Mouse (Mus musculus) C2C12 (cell line): ENCODE results near the gene Zbtb21. TPM values are rescaled to one million over a fixed set of nuclear protein-coding genes. Genes with fewer than 3 reads are reported as not detected.

Source experiments
- H3K27me3 ChIP-seq: one replicate; pipeline ENCODE4 v1.6.1; 2011; ENCODE audit not compliant: control insufficient read depth, insufficient read depth, insufficient read length
- H3K36me3 ChIP-seq: one replicate; pipeline ENCODE4 v1.6.1; 2011; ENCODE audit not compliant: control insufficient read depth, insufficient read depth
- H3K4me3 ChIP-seq: one replicate; pipeline ENCODE4 v1.5.1; 2011; ENCODE audit warnings: mild to moderate bottlenecking, control low read depth; ENCODE audit not compliant: poor library complexity, insufficient read depth, severe bottlenecking
- H3K79me2 ChIP-seq: one replicate; pipeline ENCODE4 v1.6.1; 2011; ENCODE audit not compliant: control insufficient read depth, insufficient read depth
- H3K79me3 ChIP-seq: one replicate; pipeline ENCODE4 v1.6.1; 2011; ENCODE audit warnings: low read depth, control low read depth
- H3ac ChIP-seq: one replicate; pipeline ENCODE3; 2011; ENCODE audit warnings: low read depth; ENCODE audit not compliant: control insufficient read depth, insufficient read length
- CEBPB ChIP-seq: IDR thresholded peaks from one replicate; pipeline ENCODE4 v1.6.1; 2011; ENCODE audit warnings: low read depth, mild to moderate bottlenecking, control low read depth, moderate library complexity
- CTCF ChIP-seq: IDR thresholded peaks from one replicate; pipeline ENCODE4 v1.5.1; 2011; ENCODE audit not compliant: control insufficient read depth, insufficient read depth, insufficient read length
- FOSL1 ChIP-seq: IDR thresholded peaks from one replicate; pipeline ENCODE4 v1.8.0; 2011; ENCODE audit warnings: mild to moderate bottlenecking, low read length; ENCODE audit not compliant: poor library complexity, insufficient read depth, severe bottlenecking
- MAX ChIP-seq: IDR thresholded peaks from one replicate; pipeline ENCODE4 v1.6.1; 2011; ENCODE audit warnings: mild to moderate bottlenecking, control low read depth
- MYOD1 ChIP-seq: IDR thresholded peaks from one replicate; pipeline ENCODE4 v1.6.1; 2011; ENCODE audit warnings: low read depth; ENCODE audit not compliant: control insufficient read depth, insufficient read length
- MYOG ChIP-seq: IDR thresholded peaks from one replicate; pipeline ENCODE4 v1.6.1; 2011; ENCODE audit not compliant: control insufficient read depth, insufficient read length; ENCODE audit errors: extremely low read depth
- USF1 ChIP-seq: IDR thresholded peaks from one replicate; pipeline ENCODE4 v1.6.1; 2011; ENCODE audit warnings: low read depth, mild to moderate bottlenecking, control low read depth, moderate library complexity
- polyA plus RNA-seq: library from polyadenylated mRNA; unstranded; fragments of >200 nt; fragmentation: generic; extraction: Trizol; gene quantifications from one replicate; pipeline ENCODE4 v1.2.1, GENCODE M21; 2012; ENCODE audit warnings: missing spikeins

Zbtb21 gene
- polyA plus RNA-seq, 1 experiment, result 11.5 TPM

DNA sequence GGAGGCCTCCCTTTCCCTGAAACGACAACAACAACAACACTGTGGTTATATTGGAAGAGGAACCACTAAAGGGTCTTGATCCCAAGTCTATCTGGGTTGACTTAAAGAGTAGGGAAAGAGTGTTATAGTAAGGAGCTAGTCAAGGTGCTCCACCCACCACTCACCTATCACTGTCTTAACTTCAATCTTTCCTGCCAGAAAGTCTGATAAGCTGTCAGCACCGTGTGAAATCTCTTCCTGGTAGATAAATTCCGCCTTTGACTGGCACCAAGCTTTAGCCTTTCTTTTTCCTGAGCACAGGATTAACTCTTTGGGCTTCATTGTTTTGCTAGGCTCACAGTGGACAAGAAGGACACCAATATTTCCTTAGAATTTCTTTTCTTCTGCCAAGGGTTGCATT is 58.4 kb downstream of the Zbtb21 start:
- no peak overlapping the region for H3K4me3 ChIP-seq
- H3K27me3 ChIP-seq, result no peaks in the 10 kb centered on the region
- H3K79me2 ChIP-seq, result no peaks in the 10 kb centered on the region
- no peak overlapping the region for H3ac ChIP-seq
- H3K79me3 ChIP-seq, result no peaks in the 10 kb centered on the region
- no peaks in the 10 kb centered on the region for H3K36me3 ChIP-seq
- TF ChIP-seq CEBPB, result no peak
- no peak for TF ChIP-seq MYOD1
- TF ChIP-seq USF1, result no peak
- TF ChIP-seq CTCF, result no peak
- no peak for TF ChIP-seq MYOG
- no peak for TF ChIP-seq FOSL1
- TF ChIP-seq MAX, result no peak

DNA sequence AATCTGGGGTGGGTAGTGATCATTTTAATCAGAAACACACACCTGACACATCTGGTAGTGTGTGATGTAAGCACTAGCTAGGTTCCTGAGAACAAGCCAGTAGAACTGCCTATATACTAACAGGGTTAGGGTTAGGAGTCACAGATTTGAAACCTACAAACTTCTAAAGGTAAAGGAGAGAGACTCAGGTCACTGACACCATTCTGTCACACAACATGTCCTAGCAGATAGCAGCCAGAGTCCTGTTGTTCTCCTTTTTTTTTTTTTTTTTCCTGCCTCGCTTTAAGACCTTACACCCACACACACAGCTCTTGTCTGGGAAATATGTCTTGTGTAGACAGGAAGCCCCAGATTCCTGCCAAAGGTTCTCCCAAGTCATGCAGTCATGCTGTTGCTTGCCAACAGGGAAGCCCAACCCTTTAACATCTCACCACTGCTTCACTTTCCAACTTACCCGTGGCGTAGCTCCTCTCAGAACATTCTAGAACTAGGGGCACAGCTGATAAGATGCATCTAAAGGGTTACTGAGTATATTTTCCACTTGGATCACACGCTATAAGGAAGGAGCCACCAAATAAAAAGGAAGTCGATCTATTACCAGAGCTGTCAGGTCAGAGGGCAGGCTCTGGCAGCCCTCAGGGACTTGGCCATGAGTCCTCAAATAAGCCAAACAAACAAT is 64.9 kb downstream of the Zbtb21 start:
- Histone ChIP-seq H3ac (no peak overlapping the region), H3K79me3 (no peaks in the 10 kb centered on the region), H3K27me3 (no peaks in the 10 kb centered on the region), H3K79me2 (no peaks in the 10 kb centered on the region), H3K4me3 (no peak overlapping the region), H3K36me3 (no peaks in the 10 kb centered on the region)
- TF ChIP-seq MYOG (no peak), FOSL1 (no peak), CTCF (no peak), MYOD1 (no peak), CEBPB (no peak)

Other genes with a start within 250 kb of the Zbtb21 start
- gene Ripk4, start 198.8 kb downstream of the Zbtb21 start, polyA plus RNA-seq, result not detected
- 4.4 TPM for gene Prdm15, start 110.8 kb downstream of the Zbtb21 start, polyA plus RNA-seq
- gene C2cd2, start within 50 bp of the Zbtb21 start, polyA plus RNA-seq, result 9.3 TPM
- gene B230307C23Rik, start 34.7 kb upstream of the Zbtb21 start, polyA plus RNA-seq, result 5.2 TPM
- 1.2 TPM for gene A630089N07Rik, start 119.8 kb upstream of the Zbtb21 start, polyA plus RNA-seq